Mouse (Mus musculus) testis, postnatal 10 days (tissue): ENCODE data around the gene Gramd1b.
A peak's percentile ranks its signal among the peaks of the same experiment; 100 is the strongest.

Source experiments
- DNase-seq: peaks from one replicate; pipeline ENCODE4 v3.0.0; 2021; ENCODE audit warnings: low spot score

The Gramd1b gene

DNA sequence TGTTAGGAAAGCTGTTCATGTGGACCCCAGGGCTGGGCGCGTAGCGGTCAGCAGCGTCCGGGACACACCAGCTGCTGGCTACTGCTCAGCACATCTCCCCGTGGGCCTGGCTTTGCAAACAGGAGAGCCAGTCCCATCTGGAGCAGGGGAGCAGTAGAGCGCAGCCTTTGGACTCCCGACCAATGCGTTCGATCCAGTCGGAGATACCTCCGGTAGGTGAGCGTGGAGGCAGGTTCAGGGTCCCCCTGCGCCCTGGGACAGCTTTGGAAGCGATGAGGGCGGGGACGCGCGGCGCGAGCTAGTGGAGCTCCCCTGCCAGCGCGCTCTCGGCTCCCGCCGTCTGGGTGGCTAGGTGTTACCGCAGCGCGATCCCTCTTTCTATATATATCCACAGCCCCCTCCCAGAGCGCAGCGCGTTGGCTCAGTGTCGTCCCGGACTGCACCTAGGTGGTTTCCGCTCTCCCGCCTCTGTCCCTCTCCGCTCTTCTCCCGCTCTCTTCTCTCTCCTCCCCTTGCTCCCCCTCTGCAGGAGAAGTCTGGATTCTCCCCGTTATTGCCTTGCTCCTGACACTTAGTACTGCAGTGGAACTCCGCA lies at the start of gene Gramd1b:
Gramd1b (minus strand) TSS at position 357 of the 595 bp plus-strand sequence.
- DNase-seq, result peak; percentile 53

DNA sequence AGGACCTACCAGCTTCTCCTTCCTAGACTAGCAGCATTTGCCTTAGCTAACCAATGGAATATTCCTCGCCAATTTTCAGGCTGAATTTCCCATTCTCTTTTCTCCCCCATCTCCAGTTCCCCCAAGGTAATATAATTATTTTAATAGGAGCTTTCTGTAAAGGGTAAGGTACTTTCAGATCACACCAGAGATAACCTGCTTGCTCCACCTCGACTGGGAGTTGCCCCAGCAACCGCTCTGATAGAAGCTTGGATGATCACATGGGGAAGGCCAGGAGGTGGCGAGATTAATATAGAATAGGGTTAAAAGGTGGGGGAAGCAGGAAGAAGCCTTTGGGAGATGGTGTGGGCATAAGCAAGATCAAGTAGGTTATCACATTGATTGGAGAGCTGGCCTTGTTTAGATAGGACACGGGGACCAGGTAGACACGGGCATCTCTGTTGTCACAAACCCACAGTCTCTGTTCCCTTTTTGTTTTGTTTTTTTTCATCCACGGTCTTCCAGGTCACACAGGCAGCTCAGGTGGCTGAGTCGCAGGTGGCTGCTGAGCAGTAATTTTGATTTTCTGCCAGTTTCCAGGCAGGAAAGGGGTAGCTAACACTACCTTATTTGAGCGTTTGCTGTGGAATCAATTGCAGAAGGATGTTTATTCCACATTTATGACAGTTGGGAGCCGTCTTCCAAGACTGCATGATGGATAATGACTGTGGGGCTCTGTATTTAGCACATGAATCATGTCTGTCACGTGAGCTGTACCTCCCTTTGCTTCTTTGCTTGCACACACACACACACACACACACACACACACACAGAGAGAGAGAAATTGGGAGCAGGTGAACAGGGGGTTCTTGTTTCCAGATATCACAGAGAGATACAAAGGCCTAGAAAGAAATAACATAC lies 47.8 kb upstream of the Gramd1b start:
- DNase-seq, result no peak

- no peak for DNase-seq
Observed at GRCm38 (mm10) chr9:40577132-40577531, 45.9 kb upstream of the Gramd1b start.

GRCm38 (mm10) chr9:40575053-40575985 lies 44.1 kb upstream of the Gramd1b start:
- DNase-seq, result no peak

GRCm38 (mm10) chr9:40571280-40571679 lies 40.1 kb upstream of the Gramd1b start:
- DNase-seq, result no peak

- DNase-seq, result peak; percentile 59
Observed at GRCm38 (mm10) chr9:40568070-40568469, 36.9 kb upstream of the Gramd1b start.

DNA sequence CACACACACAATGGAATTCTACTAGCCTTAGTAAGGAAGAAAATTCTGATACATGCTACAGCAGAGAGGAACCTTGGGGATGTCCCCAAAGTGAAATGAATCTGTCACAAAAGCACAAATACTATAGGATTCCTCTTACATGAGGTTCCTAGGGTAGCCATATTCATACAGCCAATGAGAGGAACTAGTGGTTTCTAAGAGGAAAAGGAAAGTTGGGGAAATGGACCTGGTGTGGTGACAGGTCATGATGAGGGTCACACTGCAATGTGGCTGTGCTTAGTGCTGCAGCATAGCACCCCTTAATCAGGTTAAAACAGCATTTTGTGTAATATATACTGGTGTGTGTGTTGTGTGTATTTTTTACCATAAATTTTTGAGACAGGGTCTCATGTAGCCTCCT lies 32.6 kb upstream of the Gramd1b start:
- no peak for DNase-seq

GRCm38 (mm10) chr9:40559646-40560045 lies 28.5 kb upstream of the Gramd1b start:
- DNase-seq, result no peak

GRCm38 (mm10) chr9:40557796-40558195 lies 26.6 kb upstream of the Gramd1b start:
- no peak for DNase-seq

DNA sequence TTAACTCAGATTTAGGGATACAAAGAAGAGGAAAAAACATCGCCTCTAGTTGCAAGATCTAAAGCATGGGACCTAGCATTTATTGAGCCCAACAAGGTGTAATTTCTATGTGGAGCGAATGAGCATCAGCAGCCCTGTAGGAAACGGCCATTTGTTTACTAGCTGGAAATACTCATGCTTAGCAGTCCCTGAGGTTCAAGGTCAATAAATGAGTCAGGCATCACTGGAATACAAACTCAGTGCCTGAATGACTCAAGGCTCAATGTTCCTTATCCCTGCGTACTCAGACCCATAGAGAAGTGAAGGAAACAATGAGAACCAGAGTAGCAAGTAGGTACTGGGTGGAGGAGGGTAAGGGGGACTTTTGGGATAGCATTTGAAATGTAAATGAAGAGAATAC lies 25.2 kb upstream of the Gramd1b start:
- no peak for DNase-seq

DNA sequence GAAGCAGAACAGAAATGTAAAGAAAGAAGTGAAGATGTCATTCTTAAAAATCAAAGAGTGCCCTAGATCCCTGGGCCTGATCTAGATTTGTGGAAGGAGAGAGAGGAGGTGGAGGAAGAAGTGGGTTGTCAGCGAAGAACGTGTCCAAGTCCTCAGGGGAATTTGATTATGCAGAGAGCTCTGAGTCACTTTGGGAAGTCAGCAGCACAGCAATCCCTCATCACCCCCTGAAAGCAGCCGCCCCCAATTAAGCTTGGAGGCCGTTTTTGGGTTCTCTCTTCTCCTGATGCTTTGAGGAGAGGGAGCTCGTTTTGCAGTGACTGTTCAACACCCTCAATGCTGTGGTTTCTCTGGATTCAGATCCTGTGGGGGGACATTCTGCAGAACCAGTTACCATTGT lies 24.1 kb upstream of the Gramd1b start:
- no peak for DNase-seq

GRCm38 (mm10) chr9:40547876-40548275 lies 16.7 kb upstream of the Gramd1b start:
- DNase-seq, result no peak

- no peak for DNase-seq
Observed at GRCm38 (mm10) chr9:40545193-40545592, 14.0 kb upstream of the Gramd1b start.

DNA sequence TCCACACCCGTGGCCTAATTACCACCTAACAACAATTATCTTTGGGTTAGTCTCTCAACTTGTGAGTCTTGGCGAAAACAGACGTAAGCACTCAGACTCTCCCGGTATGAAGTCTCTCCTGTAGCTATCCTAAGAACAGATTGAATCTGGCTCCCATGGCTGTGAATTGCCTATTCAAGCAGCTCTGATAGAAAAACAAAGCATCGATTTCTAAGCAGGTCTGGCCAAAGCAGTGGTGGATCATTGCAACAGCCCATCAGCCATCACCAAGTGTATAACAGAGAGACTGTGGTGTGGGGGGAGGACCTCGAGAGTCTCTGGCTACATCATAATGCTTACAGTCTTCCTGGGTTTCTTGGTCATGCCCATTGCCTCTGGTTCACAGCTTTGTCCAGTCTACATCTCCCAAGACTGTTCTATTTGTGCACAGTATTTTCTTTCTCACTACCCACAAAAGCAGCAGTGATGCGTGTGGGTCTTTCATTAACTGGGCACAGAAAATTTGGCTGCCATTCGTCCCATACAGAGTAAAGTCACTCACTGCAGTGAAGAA lies 8.5 kb upstream of the Gramd1b start:
- no peak for DNase-seq

GRCm38 (mm10) chr9:40537708-40538105 lies 6.5 kb upstream of the Gramd1b start:
- peak; percentile 57 for DNase-seq

- no peak for DNase-seq
Observed at GRCm38 (mm10) chr9:40537044-40537707, 6.0 kb upstream of the Gramd1b start.

DNA sequence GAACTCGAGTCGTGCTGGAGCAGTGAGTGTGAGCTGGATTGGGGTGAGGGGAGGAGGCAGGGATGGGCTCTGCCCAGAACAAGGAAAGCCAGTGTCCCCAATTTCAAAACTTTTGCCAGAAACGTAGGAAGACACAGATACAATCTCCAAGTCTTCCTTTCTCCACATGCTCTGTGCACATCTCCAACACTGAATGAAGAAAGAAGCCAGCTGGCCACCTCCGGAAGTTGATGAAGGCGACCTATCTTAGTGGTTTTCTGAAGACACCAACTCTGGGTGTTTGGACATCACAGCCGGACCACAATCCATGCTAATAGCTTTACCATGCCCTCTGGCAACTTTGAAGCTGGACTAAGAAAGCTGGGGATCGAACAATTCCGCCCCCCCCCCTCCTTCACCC lies 647 bp downstream of the Gramd1b start:
- DNase-seq, result no peak

GRCm38 (mm10) chr9:40528733-40529132 lies 2.5 kb downstream of the Gramd1b start:
- no peak for DNase-seq

- no peak for DNase-seq
Observed at GRCm38 (mm10) chr9:40526928-40527327, 4.3 kb downstream of the Gramd1b start.

DNA sequence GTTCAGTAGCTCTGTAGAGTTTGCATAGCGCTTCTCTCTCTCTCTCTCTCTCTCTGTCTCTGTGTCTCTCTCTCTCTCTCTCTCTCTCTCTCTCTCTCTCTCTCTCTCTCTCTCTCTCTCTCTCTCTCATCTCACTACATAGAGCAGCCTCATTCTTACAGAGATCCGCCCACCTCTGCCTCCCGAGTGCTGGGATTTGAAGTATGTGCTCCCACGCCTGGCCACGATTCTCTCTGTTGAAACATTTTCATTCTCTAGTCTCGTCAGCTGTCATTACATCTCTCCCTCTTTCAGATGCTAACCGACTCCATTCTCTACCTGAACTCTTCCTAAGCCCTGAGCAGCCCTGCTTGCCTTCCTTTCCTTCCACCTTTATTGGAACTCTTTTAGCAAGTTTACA lies 9.0 kb downstream of the Gramd1b start:
- no peak for DNase-seq

- DNase-seq, result no peak
Observed at GRCm38 (mm10) chr9:40521097-40521496, 10.1 kb downstream of the Gramd1b start.

GRCm38 (mm10) chr9:40519294-40519693 lies 11.9 kb downstream of the Gramd1b start:
- no peak for DNase-seq
